Mouse (Mus musculus) gastrocnemius, postnatal 4 days (tissue): ENCODE results near the gene Ehf. TPM values are rescaled to one million over a fixed set of nuclear protein-coding genes. Genes with fewer than 3 reads are reported as not detected.

Source experiments
- DNase-seq, 2 experiments: peaks; one replicate each; pipeline ENCODE4 v3.0.0; 2021 to 2022; ENCODE audit warnings: low spot score in 2 of 2, mixed read lengths in 2 of 2
- total RNA-seq, 2 experiments: library from RNA; stranded (reverse); gene quantifications; 2 replicates each; pipeline ENCODE4 v1.2.3; 2021

Ehf gene
- total RNA-seq, 2 experiments from 2014 or later: 0.13 TPM; not detected in 1

- no peak for DNase-seq
Measured at GRCm38 (mm10) chr2:103298711-103299463, 4.2 kb downstream of the Ehf start.

DNA sequence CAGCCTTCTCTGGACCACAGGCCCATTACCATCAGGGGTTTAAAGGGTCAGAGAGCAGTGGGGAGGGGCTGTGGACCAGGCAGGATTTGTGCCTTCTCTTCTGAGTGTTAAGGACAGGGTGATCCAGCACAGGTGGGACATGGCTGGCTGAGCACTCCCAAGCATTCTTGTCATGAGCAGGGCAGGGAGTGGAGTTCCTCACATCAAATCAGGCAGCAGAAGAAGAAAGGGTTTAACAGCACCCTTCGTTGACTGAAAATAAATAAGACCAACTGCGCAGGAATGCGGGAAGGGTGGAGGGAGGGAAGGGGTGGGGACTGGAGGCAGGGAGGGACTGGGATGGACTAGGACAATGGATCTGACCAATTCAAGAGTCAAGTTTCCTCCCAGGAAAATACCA, 8.6 kb downstream of the Ehf start:
- no peak for DNase-seq

GRCm38 (mm10) chr2:103293751-103294150, 9.3 kb downstream of the Ehf start:
- DNase-seq: no peak

DNA sequence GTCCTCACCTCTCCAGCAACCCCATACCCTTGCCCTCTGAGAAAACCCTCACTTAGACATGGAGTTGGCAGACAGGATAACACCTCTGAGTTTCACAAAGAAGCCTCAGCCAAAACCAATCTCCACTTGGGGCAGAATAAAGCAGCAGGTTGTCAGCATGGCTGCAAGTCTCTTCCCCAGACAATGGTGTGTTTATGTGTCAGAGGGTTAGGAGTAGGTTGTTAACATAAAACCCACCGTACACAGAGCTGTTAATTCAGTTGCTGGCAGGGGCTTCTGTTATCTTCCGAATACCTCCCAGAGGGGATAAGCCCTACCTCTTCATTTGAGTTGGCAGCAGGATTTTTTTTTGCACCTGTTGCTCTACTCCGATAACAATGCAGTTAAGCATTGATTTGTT, 9.9 kb downstream of the Ehf start:
- DNase-seq: no peak

DNA sequence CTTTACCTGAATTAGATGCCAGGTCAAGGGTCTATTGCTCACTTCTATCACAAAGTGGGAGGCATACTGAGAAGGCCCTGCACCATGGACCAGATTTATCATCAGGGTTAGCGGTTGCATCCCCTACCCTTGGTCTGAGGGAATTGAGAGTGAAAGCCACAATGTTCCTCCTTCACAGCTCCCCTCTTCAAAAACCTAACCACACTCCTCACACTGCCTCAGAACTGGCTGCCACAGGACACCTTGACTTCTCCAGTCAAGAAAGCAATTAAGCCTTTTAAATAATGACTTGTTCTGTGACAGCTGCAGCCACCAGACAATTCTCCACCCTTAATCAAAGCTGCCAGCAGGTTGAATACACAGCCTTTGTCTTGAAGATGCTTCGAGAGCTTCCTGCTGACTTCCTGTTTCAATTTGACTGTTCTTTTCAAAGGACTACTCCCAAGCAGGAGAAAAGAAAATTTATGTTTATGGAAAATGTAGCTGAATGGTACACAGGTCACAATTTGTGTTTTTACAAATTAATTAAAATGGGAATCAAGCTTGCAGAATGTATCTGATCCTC, 12.3 kb downstream of the Ehf start:
- DNase-seq: no peak

DNA sequence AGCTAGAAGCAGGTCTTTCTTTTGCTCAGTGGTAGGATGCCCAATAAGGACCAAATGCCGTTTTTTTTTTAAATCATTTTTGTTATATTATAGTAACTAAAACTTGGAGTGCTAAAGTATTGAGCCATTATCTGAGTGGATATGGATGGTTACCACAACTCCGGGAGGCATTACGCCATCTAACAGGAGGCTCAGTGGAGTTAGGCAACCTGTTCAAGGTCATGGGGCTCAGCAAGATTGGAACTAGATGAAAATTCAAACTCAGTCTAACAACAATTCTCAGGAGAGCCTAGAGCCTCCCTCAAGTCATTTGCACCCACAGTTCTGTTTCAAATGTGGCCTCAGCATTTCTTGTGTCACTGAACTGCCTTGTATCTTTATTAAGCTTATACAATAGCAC, 12.9 kb downstream of the Ehf start:
- no peak for DNase-seq

DNA sequence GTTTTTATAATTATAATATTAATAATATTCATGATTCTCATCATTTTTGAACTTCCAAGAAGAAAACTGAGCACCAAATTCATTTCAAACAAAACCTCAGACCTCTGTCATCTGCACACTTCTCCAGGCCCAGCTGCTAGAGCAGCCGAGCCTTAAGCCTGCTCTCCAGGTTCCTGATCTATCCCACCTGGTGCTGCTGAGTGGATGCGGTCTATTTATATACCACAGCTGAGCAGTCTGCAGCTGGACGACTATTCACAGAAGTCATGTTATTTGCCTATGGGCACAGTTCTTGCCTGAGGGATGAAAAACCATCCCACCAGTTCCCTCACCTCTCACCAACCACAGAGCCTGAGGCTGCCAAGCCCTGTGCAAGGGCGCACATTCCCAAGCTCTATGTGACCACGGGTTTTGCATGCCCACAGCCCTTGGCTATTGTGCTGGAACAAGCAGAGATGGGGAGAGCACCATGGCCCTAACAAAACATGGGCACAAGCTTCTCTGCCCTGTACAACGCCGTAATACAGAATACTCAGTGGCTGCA, 13.6 kb downstream of the Ehf start:
- no peak for DNase-seq

GRCm38 (mm10) chr2:103287716-103288115, 15.4 kb downstream of the Ehf start:
- DNase-seq: no peak

GRCm38 (mm10) chr2:103285561-103285960, 17.5 kb downstream of the Ehf start:
- DNase-seq: no peak

- DNase-seq: no peak
Measured at GRCm38 (mm10) chr2:103283730-103284129, 19.3 kb downstream of the Ehf start.

- no peak for DNase-seq
Measured at GRCm38 (mm10) chr2:103282184-103282750, 20.8 kb downstream of the Ehf start.

GRCm38 (mm10) chr2:103279927-103280326, 23.2 kb downstream of the Ehf start:
- DNase-seq: no peak

- no peak for DNase-seq
Measured at GRCm38 (mm10) chr2:103278476-103278875, 24.6 kb downstream of the Ehf start.

DNA sequence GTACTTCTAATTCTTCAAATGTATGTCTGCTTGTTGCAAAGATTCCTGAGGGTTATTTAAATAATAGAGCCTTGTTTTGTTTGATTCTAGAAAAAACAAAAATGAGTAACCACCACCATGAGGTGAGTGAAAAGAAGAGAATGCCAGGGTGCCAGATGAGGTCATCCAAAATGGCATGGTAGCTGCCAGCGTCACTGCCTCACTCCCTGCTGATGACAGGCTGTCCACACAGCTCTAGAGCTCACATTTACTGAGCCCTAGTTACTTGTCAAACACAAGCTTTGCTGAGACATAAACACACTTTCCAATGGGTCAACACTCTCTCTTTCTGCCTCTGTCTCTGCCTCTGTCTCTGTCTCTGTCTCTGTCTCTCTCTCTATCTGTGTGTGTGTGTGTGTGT, 25.3 kb downstream of the Ehf start:
- DNase-seq: no peak

DNA sequence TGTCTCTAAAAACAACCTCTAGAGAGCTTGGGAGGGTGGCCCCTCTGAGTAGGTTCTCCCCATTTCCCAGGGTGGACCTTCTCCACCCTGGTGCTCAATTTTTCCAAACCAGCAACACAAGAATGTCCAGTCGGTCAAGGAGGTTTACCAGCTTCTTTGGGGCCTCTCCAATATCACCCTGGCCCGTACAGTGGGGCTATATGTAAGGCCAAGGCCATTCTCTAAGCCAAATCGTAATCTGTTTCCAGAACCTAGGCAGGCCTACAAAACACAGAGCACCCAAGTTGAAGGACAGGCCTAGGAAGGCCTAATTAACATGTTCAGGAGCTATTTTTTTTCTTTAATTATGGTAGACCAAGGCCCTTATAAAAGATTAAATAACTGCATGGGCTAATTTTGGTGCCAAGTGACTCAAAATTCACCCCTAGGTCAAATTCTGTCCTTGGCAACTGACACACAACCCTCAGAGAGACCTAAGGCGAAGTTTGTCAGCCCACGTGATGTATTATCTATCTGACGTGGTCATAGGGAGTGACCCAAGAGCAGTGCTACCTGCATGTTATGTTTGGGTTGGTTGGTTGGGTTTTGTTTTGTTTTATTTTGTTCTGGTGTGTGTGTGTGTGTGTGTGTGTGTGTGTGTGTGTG, 27.6 kb downstream of the Ehf start:
- DNase-seq: no peak

GRCm38 (mm10) chr2:103274803-103275202, 28.3 kb downstream of the Ehf start:
- DNase-seq: no peak

- DNase-seq: no peak
Measured at GRCm38 (mm10) chr2:103274270-103274669, 28.8 kb downstream of the Ehf start.

DNA sequence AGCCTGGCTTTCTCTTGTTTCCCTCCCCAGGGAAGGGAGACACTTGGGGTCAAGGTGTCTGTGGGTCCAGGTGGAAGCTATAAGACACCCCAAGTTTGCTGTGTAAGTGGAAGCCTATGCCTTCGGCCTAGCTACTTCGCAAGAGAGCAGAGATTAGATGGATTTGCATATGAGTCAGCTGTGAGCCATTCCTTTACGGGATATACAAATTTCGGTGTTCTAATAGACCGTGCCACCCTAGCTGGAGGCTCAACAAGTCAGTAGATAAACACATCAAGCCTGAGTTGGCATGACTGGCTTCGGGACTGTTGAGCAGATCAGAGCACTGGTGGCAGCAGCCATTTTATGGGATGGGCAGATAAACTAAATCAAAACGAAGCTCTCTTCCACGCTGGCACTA, 31.6 kb downstream of the Ehf start:
- no peak for DNase-seq

DNA sequence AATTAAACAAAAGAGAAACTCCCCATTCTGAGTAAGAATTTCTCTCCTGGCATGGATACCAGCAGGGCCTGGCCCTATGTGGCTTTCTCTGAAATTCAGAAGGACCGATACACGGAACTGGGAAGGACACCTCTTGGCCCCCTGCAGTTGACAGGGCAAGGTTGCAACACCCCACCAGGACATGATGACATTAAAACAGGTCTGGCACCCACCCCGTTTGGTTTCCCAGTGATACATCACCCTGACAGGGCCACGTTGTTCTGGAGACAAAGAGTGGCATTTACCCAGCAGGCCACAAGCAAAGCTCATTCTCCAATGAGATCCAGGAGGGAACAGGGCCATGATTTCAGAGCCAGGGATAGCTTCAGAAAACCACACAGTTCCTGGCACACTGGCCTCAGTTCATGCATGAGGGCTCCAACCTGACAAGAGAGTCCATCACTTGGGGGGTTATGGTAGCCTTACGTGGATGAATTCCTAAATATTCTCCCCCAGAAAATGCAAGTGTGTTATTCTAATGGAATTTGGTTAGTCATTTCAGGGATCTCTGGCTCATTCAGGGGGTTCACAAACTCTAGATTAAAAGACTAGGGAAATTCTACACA, 32.4 kb downstream of the Ehf start:
- no peak for DNase-seq

- no peak for DNase-seq
Measured at GRCm38 (mm10) chr2:103239086-103239485, 64.0 kb downstream of the Ehf start.

GRCm38 (mm10) chr2:103226781-103227180, 76.3 kb downstream of the Ehf start:
- DNase-seq: no peak

- DNase-seq: no peak
Measured at GRCm38 (mm10) chr2:103220871-103221270, 82.2 kb downstream of the Ehf start.
